Mouse (Mus musculus) adipocyte (in vitro differentiated cells): ENCODE data around the gene Twnk.
"Not testable (repeated sequence)": the region's sequence is repeated elsewhere in the genome, so short reads cannot be mapped to it uniquely, and the experiment has no call there.

Experiments used
- DNase-seq: peaks from one replicate; pipeline ENCODE4 v3.0.0-alpha.2; 2016; ENCODE audit warnings: low spot score

The Twnk gene

DNA sequence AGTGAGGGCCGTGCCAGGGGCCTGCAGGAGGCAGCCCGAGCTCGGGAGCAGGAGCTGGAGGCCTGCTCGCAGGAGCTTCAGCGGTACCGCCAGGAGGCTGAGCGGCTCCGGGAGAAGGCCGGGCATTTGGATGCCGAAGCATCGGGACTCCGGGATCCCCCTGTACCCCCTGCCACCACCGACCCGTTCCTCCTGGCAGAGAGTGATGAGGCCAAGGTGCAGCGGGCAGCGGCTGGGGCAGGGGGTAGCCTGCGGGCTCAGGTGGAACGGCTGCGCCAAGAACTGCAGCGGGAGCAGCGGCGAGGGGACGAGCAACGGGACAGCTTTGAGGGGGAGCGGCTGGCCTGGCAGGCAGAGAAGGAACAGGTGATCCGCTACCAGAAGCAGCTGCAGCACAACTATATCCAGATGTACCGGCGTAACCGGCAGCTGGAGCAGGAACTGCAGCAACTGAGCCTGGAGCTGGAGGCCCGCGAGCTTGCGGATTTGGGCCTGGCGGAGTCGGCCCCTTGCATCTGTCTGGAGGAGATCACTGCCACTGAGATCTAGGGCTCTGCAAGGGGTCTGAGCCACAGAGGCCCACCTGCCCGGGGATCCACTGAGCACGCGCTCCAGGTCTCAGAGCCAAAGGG, 20.6 kb downstream of the Twnk start:
- DNase-seq, result no peak

DNA sequence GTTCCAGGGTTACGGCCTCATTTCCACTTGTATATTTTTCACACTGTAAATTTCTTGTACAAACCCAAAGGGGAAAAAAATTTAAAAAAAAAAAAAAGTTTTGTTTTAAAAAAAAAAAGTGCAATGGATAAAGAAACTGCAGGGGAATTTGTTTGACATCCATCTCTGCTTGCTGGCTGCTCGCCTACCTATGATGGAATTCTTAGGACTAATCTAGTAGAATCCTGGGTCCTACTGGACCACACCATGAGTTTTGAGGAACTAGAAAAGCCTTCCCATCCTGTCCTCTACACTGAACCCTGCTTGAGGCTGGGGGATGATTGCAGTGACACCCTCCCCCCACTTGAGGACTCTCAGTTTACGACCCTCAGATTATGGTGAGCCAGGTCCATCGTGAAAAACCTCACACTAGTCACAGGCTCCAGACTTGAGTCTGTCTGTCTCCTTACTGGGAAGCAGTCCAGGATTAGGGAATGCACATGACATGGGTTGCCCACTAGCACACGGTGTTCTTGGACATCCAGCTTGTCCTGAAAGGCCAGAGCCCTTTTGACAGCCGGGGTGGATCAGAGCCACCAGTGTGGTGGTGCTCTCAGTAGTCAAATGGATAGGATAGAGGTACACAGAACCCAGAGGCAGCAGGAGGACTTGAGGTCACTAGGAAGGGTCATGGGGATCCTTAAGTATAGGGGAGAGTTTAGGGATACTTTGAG, 21.7 kb downstream of the Twnk start:
- peak; percentile 84 for DNase-seq

DNA sequence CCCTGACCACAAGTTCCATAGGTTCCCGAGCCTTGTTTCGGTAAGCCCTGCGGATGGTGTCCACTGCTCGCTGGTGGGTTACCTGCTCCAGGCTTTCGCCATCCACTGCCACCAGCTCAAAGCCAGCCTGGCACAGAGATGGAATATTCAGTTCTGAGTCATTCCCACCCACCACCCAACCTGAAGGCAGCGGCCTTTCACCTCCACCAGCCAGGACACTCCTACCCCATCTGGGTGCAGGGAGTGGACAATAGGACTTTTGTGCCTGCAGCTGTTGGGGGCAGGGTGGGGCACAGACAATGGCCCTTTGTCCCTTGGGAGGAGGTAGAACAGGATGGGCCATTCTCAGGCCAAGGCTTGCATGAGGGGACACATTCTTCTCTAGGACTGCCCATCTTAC, 22.4 kb downstream of the Twnk start:
- no peak for DNase-seq

DNA sequence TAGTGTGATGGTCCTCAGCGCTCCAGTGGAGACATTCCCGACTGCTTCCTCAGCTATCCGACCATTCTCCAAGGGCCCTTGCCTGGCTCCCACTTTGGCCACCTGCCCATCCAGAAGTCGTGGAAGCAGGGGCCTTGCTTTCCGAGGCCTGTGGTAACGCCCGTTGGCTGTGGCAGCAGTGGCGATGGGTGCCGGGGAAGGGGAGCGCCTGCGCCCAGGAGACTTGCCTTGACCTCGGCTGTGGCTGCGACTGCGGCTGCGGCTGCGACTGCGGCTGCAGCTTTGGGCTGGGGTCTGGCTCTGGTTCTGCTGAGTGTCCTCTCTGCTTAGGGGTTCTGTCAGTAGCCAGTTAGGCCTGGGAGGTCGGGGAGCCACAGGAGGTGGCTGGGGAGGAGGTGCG, 23.3 kb downstream of the Twnk start:
- DNase-seq, result no peak

DNA sequence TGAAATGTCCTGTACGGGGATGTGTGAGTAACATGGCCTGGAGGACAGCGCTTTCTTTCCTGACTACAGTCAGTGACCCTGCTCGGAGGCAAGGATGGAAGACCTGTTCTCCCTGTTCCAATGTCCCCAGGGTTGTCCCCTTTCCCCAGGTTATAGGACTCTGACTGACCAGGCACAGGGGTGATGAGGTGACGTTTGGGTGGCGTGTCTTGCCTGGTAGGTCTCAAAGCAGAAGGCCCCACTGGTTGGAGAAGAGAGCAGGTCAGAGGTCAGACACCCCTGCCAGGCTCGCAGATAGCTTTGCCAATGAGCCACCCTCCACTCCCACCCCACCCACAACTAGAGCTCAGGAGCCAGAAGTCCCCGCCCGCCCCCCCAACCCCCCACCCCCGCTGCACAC, 24.1 kb downstream of the Twnk start:
- DNase-seq, result no peak

DNA sequence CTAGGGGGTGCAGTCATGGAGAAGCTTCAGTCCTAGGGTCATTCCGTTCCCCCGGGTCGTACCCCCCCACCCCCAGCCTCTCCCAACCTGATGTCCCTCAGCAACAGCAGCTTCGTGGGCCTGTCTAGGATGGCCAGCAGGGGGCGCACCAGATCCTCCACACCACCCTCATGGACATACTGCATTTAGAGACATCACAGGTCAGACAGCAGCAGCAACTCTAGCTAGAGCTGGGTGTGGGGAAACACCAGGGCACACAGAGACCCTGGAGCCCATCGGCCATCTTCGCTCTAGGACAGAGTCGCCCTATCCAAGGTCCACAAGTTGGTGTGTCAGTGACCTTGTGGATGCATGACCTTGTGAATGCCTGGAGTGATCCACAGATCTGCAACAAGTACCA, 24.6 kb downstream of the Twnk start:
- peak; percentile 67 for DNase-seq

DNA sequence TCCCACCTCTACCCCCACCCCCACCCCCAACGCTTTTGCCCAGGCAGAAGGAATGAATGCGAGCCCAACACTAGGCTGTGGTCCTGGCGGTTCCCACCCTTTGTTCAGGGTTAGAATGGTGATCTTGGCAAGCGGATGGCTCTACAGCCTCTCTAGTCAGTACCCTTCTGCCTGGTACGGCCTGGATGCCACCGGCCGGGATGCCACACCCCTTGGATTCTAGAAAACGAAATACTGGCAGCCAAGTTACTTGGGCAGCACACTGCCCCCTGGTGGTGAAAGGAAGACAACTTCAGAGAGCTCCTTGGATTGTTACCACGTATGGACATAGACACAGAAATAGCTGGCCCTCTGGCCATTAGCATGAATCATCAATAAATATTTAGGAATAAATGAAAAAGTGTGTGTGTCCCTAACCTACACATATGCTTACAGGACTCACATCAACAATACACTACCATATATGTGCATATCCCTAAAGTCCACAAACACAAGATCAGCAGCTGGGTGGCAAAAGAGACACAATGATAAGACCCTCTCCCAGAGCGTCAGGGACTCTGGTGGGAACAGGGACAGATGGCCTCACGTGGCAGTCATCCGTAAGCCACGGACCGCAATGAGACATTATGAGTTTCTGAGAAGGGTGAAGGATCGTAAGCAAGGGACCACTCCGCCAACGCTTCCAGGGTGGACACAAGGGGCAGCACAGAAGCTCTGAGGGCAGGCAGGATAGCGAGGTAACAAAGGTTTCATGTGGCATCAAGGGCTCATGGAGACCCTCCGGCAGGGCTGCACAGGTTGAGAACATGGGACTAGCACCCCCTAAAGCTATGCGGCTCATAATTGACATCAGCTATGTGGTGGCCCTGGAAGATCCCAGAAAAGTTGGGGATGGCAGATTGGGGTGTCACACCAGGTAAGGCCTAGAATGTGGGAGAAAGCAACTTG, 25.6 kb downstream of the Twnk start:
- DNase-seq, result peak; percentile 98

DNA sequence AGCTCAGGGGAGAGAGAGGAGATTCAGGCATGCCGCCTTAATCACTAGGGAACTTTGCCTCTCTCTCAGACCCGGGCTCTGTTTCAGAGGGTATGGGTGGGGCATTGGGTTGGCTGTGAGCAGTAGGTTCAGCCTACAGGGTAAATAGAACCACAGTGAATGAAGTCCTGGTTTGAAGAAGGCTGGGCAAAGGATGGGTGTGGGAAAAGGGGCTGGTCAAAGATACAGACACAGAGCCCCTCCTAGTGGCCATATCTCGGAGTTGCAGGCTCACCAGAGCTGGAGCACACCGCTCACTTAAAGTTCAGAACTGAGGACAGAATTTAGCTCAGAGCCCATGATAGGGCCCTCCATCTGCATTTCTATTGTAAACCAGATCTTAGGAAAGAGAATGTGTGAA, 26.3 kb downstream of the Twnk start:
- DNase-seq, result peak; percentile 92

DNA sequence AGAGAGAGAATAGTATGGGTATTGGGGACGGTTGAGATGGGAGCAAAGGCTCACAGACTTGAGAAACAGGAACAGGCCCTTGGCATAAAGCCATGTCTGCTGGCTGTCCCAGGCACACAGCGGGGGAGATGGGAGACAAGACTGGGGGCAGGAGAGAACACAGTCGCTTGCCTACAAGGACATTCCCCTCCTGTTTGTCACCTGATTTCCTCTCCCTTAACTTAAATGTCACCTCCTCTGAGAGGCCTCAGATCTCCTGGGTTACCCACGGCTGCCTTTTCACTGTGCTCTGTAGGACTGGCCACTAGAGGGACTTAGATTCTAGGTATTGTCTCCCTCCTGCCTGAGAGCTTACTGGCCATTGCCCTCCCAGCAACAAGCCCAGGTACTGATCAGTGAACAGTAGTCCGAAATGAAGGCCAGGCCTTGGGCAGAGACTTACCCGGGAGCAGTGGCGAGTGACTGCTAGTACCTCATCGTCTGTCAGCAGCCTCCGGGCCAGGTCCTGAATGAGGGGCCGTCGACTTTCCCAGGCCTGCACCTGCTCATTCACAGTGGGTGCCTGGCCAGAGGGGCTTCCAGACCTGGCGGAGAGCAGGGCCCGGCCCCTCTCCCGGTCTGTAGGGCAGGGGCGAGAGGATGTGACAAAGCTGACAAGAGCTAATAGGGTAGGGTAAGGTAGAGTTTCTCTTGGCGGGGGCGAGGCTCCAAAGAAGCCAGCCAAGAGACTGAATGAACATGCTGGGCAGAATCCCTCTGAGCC, 27.3 kb downstream of the Twnk start:
- peak; percentile 58 for DNase-seq

DNA sequence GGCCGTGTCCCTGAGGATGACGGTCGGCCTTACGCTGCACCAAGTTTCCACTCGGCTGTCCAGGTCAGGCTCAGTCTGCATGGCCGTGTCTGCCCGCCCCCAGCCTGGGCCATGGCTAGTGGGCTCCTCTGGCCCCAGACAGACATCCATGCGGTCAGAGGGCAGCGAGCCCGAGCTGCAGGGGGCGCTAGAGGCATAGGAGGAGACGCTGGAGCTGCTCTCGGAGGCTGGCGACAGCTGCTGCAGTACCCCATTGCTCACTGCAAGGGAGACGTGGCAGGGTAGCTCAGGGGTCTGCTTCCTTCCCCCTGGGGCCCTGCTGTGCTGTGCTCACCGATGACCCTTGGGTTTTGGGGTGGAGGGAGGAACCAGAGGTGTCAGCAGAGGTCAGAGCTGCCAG, 31.4 kb downstream of the Twnk start:
- no peak for DNase-seq

DNA sequence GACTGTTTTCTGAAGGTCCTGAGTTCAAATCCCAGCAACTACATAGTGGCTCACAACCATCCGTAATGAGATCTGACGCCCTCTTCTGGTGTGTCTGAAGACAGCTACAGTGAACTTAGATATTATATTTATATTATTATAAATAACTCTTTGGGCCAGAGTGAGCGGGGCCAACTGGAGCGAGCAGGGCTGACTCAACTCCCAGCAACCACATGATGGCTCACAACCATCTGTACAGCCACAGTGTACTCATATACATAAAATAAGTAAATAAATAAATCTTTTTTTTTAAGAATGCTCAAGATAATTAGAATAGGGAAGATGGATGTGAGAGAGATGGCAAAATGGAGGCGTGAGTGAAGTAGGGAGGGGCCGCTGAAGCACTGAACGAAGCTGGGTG, 32.7 kb downstream of the Twnk start:
- DNase-seq, result not testable (repeated sequence)

DNA sequence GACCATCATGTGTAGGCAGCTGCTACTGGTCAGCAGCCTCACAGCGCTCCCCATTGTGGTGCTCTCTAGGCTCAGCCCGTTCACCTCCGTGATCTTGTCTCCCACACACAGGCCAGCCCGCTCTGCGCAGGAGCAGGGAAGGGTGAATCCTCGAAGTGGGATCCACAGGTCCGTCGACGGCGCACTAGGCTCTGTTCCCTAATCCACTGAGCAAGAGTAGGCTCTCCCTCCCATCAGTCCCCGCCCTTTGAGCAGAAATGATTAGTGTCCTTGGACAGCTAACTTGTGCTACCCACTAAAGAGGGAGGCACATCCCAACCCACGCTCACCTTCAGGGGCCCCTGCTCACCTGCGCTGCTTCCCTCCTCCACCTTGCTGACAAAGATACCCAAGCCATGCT, 34.8 kb downstream of the Twnk start:
- DNase-seq, result no peak

DNA sequence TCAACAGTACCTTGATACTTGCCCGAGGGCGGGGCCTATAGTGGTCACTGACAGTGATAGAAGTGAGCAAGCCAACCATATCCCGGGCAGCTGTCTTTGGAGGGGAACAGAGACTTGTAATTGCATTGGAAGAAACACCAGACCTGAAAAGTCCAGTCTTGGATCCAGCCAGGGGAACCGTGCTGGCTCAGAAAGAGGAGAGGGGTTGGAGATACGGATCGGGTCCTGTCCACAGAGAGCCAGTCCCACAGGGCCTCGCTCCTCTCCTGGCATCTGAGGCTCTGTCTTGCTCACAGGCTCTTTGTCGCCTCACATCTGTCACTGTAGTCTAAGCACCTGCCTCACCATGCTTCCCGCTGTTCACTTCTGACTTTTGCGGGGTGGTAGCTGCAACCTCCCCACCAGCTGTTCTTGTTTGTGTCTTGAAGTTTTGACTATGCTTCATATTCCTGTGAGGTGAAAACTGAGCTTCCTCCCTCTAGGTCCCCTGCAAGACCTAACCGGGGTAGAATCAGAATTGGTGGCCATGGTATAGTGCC, 39.0 kb downstream of the Twnk start:
- DNase-seq, result no peak

DNA sequence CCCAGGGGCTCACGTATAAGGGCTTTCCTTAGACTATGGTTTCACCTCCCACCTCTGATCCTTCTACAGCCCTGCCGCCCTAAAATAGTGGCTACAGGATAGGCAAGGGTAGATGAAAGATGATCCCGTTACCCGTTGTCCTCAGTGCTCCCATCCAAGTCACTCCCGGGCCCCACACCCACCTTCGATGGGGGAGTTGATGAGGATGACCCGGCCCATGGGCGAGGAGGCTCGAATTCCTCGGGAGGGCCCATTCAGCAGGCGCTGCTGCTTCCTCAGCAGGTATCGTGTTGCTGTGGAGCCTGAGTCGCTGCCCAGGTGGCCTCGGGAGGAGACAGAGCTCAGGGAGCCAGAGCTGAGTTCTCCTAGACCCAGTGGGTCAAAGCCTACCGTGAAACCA, 39.8 kb downstream of the Twnk start:
- DNase-seq, result no peak

DNA sequence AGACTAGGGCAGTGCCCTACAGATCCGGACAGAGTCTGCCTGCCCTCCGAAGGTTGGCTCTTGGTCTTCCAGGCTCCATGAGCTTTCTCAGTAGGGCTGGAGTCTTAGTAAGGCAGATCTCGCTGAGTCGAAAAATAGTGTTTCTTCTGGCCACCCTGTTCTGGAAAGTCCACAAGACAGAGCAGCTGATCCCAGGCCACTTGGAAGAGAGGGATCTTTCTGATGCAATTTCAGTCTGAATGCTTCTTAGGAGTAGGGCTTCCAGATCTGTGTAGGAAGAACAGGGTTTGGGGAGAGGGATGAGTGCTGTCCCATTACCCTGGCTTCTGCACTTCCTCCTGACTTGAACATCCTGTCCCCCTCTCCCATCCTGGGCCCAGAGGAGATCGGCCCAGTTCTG, 40.2 kb downstream of the Twnk start, which contains the start of gene Pdzd7:
TSS of gene Pdzd7 (minus strand) at position 67 of the 400 bp plus-strand sequence.
- DNase-seq, result no peak

DNA sequence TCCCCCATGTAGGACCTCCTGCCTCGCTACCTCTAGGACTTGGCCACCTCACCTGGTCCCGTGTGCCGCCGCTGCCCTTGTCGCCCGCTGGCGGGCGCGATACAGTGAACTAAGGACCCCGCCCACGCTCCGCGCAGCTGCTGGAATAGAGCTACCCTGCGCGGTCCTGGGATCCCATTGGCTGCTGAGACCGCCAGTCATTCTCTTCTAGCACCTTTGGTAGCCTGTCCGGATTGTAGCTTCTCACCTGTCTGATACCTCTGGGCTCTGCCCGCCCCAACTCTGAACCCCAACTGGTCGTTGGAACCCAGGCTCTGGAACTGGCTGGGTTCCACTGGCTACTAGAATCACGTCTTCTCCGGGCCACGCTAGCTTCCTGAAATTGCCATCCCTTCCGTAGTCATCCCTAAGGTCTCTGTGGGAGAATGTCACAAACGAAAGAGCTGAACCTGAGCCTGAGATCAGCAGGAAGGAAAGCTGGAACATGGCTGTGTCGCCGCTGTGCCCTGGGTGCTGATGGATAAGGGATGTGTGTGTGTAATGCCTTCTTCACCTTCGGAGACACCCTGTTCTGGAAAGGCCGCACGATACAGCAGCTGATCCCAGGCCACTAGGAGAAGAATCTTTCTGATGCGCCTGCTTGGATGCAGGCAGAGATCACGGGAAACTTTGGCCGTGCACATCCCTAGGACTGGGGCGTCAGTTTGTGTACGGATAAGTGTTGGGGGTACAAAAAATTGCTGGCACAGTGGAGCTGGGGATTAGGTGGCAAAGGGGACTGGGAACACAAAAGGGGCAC, 41.3 kb downstream of the Twnk start:
- DNase-seq, result no peak

DNA sequence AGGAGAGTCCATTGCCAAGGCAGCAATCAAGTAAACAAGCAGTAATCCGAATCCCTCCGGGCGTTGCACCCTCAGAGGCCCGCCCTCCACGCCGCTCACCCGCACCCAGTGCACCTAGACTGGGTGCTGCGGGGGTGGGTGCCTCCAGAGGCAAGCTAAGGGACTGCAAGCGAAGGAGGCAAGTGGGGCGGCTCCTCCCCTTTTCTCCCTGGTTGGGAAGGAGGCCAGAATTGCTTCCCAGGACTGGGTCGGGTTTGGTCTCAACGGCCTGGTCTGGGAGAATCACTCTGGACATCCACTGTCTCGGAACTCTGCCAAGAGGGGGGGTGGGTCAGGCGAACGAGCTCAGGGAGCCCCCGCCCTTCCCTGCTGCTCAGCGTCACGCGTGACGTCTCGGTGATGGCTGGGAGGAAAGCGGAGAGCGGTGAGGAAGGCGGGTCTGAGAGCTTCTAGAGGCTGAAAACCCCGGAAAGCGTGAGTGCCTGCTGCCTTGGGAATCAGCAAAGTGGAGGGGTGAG, 42.0 kb downstream of the Twnk start, which contains the start of gene Sfxn3:
TSS of gene Sfxn3 (plus strand) at position 87 of the 518 bp plus-strand sequence.
- peak; percentile 93 for DNase-seq

DNA sequence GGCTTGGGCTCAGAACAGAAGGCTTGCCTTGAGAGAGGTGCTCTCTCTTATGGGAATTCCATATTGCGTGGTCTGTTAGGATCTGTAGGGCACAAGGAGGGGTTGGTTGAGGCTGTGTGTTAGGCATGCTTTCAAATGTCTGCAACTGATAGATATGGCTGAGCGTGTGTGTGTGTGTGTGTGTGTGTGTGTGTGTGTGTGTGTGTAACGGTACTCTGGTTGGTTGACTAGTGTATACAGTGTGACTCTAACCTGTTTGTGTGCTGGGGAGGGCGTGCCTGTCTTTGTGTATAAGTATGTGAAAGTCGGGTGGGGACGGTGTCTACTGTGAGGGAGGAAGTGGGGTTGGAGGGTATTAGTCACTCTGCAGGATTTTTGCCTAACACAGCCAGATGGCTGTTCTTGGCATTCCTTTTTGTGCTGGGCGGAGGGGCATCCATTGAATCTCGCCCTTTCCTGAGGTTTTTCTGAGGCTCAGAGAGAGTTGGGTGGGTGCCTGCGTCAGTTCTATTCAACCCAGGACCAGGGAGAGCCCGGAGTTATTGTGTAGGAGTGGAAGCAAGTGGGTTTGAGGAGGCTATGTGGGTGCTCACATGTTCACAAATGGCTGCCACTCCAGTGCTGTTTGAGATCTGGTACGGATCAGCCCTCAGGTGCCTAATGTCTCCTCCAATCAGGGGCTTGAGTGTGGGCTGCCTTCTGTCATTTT, 42.6 kb downstream of the Twnk start:
- no peak for DNase-seq

DNA sequence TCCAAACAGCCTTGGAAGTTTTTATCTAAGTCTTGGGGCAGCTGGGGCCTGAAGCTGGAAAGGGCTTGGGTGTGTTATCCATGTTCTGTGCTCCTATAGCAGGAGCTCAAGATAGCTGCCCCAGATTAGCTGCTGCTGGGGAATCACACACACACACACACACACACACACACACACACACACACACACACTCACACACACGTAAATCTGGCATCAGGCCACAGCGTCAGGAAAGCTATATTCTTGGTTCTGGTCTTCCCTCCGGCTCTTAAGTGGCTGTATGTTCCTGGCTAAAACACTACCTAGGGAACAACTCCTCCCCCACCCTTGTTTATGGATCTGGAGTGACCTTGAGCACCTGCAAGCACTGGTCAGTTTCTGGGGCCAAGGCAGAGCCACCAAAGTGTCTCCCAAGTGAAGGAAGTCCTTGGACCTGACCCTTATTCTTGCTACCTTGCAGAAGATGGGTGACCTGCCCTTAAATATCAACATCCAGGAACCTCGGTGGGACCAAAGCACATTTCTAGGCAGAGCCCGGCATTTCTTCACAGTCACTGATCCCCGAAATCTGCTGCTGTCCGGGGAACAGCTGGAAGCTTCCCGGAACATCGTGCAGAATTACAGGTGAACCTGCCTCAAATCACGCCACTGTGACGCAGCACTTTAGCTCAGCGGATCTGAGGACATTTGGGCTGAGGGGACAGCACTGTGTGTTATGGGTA, 43.3 kb downstream of the Twnk start:
- DNase-seq, result no peak
